Mouse (Mus musculus): ENCODE measurements around the gene Cadm1.

The Cadm1 gene

GRCm38 (mm10) chr9:47552960-47553575 is 23.1 kb downstream of the Cadm1 start:
- no peak for DNase-seq (ENCODE audit: low read depth)

DNA sequence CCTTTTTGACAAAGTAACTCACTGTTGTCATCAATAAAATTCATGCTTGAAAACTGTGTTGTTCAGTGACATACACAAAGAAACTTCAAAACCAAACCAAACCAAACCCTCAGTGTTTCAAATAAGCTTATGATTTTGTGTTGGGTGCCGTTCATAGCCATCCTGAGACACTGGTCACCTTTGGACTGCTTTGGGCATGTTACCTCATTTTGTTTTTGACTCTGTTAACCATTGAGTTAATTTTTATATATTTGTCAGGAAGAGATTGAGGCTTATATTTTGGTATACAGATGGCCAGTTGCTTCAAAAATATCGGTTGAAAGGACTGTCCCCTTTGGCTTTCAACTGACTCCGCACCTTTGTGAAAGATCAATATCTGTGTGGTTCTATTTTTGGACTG is 30.8 kb downstream of the Cadm1 start:
- DNase-seq (ENCODE audit: low read depth): no peak

DNA sequence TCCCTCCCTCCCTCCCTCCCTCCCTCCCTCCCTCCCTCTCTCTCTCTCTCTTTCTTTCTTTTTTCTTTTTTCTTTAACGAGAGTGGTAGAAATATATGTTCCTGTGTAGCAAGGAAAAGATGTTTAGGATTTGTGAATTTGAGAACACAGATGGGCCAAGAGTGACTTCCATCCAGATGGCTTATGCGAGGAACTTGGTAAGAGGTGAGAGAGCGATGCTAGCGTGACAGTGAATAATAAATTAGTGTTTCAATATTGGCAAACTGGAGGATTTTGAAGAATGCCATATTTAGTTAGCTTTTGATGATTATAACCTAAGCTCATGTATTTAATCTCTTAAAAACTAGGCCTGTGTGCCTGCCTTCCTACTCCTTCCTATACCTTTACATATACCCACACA is 31.6 kb downstream of the Cadm1 start:
- no peak for DNase-seq (ENCODE audit: low read depth)

DNA sequence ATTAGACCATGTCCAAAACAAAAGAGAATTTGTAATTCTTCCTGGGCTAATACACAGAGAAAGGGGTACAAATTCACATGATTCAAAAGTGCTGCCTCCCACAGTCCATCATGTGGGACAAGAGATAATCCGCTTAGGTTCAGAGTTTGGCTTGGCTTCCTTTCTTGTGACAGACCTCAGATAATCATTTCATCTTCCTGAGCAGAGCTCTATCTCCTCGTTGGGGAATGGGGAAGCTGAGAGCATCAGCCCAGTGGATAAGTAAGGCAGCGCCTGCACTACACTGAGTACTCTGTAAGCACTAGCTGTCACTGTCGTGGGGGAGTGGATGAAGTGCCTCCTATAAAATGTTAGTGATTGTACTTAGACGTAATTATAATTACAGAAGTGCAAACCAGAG is 35.1 kb downstream of the Cadm1 start:
- DNase-seq (ENCODE audit: low read depth): no peak

DNA sequence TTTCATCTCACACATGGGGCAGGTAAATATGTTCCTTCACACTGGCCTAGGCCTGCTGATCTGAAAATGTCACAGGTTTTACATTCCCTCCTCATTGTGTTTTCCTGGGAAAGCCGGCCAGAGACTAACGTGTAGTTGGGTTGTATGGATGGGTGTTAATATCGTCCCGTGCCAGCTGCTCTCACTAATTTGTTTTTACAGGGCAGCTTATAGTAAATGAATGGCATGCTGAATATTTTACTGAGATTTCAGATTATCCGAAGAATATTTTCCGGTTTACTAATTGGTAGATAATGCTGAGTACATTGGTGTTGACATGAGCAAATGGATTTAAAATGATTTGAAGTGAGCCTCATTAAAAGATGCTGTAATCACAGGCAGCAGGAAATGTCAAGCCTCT is 37.9 kb downstream of the Cadm1 start:
- DNase-seq (ENCODE audit: low read depth): no peak

GRCm38 (mm10) chr9:47570184-47570583 is 40.2 kb downstream of the Cadm1 start:
- DNase-seq (ENCODE audit: low read depth): no peak

GRCm38 (mm10) chr9:47571461-47571860 is 41.5 kb downstream of the Cadm1 start:
- DNase-seq (ENCODE audit: low read depth): no peak

DNA sequence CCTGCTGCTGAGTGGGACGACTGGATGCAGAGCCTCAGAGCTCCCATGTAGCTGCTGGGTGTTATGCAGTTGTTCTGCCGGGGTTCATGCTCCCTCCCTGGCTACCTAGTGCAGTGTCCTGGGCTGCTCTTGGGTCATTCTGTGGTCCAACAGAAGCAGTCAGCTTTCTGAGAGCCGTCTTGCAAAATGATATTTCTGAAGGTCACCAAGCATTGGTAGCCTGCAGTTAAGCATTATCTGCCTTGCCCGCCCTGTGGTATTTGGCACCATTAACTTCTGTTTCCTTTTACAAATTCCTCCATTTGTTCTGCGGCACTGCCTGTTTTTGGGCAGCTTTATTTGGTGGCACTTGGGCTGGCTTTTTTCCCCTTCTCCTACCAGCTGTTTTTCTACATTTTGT is 42.2 kb downstream of the Cadm1 start:
- DNase-seq (ENCODE audit: low read depth): no peak

GRCm38 (mm10) chr9:47573456-47573855 is 43.5 kb downstream of the Cadm1 start:
- no peak for DNase-seq (ENCODE audit: low read depth)

DNA sequence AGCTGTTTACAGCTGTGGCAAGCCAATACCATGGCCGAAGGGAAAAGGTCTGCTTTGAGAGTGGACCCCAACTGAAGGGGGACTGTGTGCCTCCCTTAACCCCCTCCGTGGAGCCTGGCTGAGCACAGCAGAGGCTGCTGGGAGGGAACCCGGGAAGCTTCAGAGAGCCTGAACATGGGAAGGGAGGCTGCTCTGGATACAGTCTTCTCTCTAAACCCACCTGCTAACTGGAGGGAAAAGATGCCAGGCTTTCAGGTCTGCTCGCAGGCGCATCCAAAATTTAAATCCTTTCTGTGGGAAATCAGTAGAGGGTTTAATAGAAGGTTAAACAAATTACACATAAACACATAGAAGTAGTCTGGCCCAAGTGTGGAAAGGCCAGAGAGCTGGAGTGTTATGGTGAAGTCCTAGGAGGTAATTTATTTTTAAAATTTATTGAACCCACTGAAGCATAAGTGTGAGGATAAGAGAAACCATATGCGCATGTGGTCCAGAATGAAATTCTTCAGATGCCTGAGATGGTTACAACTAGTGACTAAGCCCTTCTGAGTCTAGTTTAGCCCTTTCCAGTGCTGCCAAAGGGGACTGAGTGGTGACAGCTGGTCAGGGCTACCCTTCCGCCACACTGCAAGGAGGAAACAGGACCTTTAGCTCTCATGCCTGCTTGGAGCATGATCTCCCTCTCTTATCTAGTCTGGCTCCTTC is 44.9 kb downstream of the Cadm1 start:
- no peak for DNase-seq (ENCODE audit: low read depth)

GRCm38 (mm10) chr9:47575764-47576163 is 45.8 kb downstream of the Cadm1 start:
- no peak for DNase-seq (ENCODE audit: low read depth)

- DNase-seq (ENCODE audit: low read depth): no peak
Measured at GRCm38 (mm10) chr9:47579464-47579863, 49.5 kb downstream of the Cadm1 start.

DNA sequence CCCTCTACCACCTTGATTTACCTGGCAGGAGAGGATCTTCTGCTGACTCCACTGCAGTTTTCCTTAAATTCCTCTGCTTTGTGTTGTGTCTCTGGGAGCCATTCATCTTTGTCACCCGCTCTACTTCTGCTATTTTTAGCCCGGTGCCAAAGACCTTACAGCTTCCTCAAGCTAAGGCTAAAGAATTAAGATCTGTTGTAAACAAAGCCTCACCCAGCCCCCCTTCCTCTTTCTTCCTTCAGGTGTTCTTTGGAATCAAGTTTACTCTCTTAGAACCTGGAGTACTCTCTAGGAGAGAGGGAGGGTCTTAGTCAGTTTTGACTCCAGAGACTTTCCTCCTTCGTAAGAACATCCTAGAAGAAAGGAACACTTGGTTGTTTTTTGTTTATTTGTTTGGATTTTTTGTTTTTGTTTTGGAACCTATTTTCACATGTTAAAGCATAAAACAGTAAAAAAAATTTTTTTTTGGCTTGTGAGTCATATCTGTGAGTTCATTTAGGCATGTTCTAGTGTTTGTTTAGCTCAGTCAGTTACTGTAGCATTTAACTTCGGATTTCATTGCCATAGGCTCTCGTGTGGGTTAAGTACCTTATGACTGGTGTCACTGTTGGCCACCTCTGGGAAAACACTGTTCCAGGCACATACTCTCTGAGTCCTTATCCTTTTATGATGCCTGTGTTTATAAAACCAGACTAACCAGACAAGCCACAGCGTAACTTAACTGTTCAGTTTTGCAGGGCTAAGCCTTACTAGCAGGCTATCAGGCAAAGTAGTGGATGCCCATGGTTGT is 51.8 kb downstream of the Cadm1 start:
- no peak for DNase-seq (ENCODE audit: low read depth)

- no peak for DNase-seq (ENCODE audit: low read depth)
Measured at GRCm38 (mm10) chr9:47583241-47583640, 53.3 kb downstream of the Cadm1 start.

DNA sequence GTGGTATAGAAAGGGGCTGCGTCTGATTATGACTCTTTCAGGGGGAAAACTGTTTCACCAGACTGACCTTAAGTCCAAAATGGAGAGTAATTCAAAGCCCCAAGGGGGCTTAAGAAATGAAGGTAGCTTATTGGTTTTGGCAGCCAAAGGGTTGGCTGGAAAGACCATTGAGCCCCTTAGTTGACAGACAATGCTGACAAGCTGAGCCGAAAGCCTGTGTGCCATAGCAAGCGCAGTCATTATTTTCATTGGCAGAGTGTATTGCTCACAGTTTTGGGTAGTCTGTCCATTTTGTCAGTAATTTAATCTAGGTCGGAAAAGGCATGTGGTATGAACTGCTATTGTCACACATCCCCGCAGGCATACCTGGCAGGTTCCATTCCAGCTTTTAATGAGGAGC is 56.2 kb downstream of the Cadm1 start:
- no peak for DNase-seq (ENCODE audit: low read depth)

- DNase-seq (ENCODE audit: low read depth): no peak
Measured at GRCm38 (mm10) chr9:47586839-47587238, 56.9 kb downstream of the Cadm1 start.

DNA sequence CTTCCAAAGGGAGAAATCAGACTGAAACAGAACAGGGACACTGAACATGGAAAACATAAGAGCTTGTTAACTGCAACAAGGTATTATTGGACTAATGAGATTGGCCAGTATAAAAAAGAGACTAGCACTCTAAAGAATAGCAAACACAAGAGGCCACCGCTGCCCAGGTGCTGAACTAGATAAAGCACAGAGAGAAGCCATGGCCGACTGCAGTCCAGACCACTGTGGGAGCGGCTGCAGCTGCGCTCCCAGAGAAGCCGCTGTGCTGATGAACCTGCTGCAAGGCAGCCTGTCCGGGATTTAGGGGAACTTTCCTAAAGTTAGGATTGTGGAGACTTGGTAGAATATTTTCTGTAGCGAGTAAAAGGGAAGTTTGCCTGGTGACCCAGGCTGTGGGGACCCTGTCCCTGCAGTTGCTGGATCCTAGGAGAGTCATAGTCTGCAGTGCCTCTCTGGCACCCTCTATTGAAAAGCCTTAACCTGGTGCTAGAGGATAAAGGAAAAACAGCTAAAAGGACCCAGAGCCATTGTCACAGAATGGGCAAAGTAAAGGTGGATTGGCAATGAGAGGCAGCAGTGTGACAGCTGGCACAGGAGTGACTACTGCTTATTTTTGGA is 57.7 kb downstream of the Cadm1 start:
- DNase-seq (ENCODE audit: low read depth): no peak

GRCm38 (mm10) chr9:47589832-47590231 is 59.9 kb downstream of the Cadm1 start:
- no peak for DNase-seq (ENCODE audit: low read depth)

DNA sequence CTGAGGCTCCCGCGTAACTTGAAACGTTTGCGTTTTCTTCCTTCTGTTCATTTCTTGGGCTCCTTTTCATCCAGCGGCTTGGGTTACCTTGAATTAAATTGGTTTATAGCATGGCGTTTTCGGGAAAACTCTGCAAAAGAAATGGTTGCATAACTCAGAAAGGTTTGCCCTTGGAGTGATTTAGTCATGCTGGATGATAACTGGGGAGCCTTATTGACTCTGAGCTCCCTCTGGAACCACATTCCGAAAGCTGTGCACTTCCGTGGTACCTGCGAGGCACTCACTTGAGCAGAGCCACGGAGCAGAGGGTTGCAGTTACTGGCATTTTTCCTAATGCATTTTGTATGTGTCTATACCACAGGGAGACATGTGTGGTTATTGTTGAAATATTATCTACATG is 71.6 kb downstream of the Cadm1 start:
- no peak for DNase-seq (ENCODE audit: low read depth)

DNA sequence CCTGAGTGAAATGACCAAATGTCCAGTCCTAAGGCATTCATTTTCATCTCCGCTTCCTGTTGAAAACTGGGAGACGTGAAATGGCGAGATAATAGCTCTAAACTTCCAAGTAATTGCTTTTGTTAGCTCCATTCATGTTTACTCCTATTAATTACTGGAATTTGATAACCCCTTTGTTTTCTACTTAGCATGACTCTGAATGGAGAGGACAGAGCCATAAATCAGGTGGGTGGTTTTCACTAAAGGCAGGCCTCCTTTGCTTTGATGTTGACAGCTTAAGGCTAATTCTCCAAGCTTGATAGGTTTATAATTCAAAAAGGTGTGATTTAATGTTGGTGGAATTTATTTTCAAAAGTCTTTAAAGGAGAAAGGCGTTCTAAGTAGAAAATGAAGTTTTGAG is 74.0 kb downstream of the Cadm1 start:
- DNase-seq (ENCODE audit: low read depth): no peak

- no peak for DNase-seq (ENCODE audit: low read depth)
Measured at GRCm38 (mm10) chr9:47605628-47606027, 75.7 kb downstream of the Cadm1 start.

GRCm38 (mm10) chr9:47608441-47608840 is 78.5 kb downstream of the Cadm1 start:
- no peak for DNase-seq (ENCODE audit: low read depth)

GRCm38 (mm10) chr9:47608921-47609320 is 78.9 kb downstream of the Cadm1 start:
- no peak for DNase-seq (ENCODE audit: low read depth)

Measured in induced T-regulatory cell, adult 2 months (primary cell).